Mouse (Mus musculus) WW6 (cell line): ENCODE measurements around the gene Icam5.
A peak's percentile ranks its signal among the peaks of the same experiment; 100 is the strongest.
"Not testable (repeated sequence)": the region's sequence is repeated elsewhere in the genome, so short reads cannot be mapped to it uniquely, and the experiment has no call there.

ENCODE experiments used
- DNase-seq: peaks from one replicate; pipeline ENCODE4 v3.0.0-alpha.2; 2013; ENCODE audit warnings: low read depth, low spot score

Gene Icam5

DNA sequence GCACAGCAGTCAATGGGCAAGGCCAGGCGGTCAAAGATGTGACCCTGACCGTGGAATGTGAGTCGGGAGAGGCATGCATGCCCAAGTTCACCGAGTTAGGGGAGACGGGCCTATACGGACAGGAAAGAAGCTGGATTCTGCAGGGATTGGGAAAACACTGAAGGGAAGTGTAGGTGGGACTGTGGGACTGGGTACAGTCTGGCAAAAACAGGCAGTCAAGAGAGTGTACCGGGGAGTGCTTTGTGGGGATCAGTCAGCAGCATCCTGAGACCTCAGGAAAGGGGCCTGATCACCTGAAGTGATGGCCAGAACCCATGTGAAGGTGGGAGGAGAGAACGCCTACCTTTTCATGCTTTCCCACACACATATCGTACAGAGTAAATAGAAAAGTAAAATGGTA is 3.7 kb downstream of the Icam5 start:
- no peak for DNase-seq

DNA sequence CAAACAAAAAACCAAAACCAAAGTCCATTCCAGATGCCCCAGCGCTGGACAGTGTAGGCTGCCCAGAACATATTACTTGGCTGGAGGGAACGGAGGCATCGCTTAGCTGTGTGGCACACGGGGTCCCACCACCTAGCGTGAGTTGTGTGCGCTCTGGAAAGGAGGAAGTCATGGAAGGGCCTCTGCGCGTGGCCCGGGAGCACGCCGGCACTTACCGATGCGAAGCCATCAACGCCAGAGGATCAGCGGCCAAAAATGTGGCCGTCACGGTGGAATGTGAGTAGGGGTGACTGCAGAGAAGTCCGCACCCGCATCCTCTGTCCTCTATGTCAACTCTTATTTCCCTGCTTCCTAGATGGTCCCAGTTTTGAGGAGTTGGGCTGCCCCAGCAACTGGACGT is 4.3 kb downstream of the Icam5 start:
- DNase-seq = no peak

DNA sequence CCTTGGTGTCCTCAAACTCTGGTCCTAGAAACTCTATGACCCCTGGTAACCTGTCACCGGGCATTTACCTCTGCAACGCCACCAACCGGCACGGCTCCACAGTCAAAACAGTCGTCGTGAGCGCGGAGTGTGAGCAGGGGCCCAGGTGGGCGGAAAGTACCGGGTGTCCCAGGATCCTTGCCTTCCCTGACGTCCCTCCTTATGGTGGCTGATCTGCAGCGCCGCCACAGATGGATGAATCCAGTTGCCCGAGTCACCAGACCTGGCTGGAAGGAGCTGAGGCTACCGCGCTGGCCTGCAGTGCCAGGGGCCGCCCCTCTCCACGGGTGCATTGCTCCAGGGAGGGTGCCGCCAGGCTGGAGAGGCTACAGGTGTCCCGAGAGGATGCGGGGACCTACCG is 4.8 kb downstream of the Icam5 start:
- no peak for DNase-seq

DNA sequence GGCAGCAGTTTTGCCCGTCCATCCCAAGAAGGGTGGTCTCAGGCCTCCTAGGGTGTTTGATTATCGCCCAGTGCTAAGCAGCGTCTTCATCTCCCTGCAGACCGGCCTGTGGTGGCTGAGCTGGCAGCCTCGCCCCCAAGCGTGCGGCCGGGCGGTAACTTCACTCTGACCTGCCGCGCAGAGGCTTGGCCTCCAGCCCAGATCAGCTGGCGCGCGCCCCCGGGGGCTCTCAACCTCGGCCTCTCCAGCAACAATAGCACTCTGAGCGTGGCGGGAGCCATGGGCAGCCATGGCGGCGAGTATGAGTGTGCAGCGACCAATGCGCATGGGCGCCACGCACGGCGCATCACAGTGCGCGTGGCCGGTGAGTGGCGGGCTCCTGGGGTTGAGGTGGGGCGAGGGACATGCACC is 5.6 kb downstream of the Icam5 start:
- no peak for DNase-seq

DNA sequence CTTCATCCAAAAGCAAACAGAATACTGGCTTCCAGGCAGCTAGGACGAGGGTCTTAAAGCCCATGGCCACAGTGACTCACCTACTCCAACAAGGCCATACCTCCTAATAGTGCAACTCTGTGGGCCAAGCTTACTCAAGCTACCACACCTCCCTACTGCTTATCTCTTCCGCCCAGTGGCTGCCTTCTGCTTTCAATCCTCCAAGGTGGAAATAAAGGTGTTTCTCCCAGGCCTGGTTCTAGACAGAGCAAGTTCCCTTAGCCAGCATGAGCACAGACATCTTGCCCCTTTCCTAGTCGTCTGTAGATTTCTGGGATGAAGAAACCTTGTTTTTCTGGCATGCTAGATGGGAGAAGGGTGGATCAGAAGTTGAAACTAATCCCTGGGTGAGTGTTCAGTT is 7.9 kb downstream of the Icam5 start:
- no peak for DNase-seq

DNA sequence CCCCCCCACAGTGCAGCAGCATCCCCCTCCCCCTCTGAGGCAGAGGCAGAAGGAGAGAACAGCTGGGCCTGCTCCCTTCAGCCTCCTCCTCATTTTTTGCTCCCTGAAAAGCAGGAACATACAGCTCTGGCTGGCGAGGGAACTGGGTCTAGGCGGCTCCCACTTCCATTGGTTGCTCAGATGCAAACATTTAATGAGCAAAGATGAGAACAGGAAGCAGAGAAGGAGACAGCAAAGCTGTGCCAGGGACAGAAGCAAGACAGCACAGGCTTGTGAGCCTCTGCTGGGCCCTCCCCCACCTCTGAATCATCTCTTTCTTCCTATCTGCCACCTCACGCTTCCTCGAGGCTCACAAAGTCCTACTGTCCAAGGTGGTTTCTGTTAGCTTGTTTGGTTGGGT is 9.4 kb downstream of the Icam5 start:
- no peak for DNase-seq

DNA sequence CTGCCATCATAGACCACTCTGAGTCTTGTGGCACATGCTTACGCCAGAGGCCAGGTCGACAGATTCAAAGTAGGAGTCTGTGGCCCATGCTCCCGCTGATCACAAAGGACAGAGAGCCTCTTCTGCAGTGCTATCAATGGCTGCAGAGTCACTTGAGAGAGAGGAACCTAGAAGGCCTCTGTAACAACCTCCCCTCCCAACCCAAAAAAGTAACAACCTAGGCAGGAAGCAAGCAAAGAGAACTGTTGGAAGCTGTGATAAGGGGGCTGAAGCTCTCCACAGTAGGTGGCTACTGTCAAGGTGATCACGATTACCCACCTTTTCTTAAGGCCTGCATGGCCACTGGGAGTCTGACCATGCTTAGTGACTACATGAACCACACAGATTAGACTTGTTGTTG is 11.7 kb downstream of the Icam5 start:
- no peak for DNase-seq

DNA sequence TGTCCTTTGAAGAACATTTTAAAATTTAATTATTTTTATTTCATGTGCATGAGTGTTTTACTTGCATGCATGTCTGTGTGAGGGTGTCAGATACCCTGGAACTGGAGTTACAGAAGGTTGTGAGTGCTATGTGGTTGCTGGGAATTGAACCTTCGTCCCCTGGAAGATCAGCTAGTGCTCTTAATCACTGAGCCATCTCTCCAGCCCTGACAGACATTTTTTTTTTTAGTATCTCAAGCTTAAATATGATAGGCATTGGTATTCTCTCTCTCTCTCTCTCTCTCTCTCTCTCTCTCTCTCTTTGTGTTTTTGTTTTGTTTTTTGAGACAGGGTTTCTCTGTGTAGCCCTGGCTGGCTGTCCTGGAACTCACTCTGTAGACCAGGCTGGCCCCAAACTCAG is 12.9 kb downstream of the Icam5 start:
- DNase-seq = not testable (repeated sequence)

DNA sequence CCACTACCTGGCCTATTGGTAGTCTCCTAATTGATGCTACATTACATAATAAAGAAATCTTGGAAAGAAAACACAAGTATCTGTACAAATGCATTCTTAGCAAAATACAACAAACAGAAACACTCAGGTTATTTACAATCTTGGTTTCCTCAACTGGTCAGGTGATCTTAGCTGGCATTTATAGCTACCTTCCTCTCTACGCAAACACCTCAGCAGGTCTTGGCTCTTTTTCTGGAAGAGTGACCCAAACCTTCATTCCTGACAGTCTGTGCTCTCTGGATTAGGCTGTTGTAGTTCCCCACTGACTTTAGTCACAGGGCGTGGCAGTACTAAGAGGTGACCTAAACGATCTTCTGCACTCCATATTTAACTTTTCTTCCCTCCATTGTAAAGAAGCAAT is 13.4 kb downstream of the Icam5 start:
- DNase-seq = no peak

DNA sequence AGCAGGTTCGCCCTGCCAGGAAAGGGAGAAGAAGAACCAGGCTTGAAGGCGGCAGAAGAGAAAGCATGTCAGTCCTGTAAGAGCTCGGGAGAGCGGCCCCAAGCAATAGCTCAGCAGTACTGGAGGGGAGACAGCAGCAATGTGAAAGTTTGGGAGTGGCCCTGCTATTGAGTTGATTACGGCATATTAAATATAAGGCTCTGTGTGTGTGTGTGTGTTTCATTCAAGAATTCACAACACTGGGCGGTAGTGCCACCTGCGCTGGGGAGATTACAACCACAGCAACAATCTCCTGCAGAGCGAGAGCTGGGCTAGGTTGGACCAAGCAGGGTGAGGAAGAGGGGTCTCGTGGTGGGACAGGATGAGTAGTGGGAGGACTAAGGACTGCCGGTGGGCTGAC is 19.7 kb downstream of the Icam5 start:
- no peak for DNase-seq

DNA sequence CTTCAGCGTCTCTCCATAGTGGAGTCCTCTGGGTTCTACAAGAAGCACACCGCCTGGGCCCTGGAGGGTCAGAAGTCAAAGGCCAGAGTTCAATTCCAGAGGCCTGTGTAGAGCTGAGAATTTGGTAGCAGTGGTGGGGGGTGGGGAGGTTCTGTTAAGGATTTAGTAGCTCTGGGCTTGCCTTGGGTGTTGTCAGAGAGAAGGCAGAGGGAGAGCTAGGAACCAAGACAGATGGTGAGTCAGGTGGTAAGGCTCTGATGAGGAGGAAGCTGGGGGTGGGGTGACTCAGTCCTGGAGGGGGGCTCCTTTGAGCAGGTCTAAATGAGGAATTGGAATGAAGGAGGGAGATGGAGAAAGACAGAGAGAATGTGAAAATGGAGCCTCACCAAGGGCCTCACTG is 31.1 kb downstream of the Icam5 start:
- no peak for DNase-seq

DNA sequence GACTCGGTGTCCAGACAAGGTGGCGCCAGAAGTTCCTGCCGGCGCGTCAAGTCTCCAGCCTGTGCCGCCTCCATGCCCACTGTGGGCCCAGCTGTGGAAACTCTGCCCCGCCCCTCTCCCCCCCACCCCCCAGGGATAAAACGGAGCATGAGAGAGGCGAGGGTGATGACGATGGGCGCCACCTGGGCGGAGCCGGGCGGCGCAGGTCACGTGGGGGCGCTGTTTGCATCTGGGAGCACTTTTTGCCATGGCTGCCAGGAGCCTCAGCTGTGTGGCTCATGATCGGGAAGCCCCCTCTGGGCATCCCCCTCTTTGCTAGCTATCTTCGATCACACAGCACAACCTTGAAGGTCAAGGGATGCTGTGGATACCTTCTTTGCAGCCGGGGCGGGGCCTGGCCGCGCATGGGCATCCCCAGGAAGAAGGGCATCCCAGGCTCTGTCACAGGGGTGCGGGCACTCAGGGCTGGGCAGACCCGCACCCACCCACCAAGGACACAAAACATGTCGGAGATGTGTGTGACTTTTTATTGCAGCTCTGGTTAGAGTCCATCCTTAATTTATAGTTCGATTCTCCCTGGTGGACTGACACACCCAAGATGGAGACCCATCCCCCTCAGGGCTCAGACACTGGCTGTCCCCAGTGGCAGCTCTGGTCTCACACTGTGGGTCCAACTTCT is 35.3 kb downstream of the Icam5 start, which contains the start of gene Zglp1:
TSS of gene Zglp1 (minus strand) at position 88 of the 679 bp plus-strand sequence.
- no peak for DNase-seq

DNA sequence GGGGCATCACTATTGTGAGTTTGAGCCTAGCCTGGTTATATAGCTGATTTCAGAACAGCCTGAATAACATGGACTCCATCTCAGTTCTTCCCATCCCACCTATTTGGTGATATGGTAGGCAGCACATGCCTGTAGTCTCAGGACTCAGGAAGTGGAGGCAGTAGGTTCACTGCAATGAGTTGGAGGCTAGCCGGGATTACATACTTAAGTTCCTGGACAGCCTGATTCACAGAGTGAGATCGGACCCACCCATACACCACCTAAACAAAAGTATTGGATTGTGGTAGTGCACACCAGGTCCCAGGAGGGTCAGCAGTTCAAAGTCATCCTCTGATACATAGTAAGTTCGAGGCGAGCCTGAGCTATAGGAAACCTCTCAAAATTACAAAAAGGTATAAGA is 40.8 kb downstream of the Icam5 start:
- DNase-seq = no peak

DNA sequence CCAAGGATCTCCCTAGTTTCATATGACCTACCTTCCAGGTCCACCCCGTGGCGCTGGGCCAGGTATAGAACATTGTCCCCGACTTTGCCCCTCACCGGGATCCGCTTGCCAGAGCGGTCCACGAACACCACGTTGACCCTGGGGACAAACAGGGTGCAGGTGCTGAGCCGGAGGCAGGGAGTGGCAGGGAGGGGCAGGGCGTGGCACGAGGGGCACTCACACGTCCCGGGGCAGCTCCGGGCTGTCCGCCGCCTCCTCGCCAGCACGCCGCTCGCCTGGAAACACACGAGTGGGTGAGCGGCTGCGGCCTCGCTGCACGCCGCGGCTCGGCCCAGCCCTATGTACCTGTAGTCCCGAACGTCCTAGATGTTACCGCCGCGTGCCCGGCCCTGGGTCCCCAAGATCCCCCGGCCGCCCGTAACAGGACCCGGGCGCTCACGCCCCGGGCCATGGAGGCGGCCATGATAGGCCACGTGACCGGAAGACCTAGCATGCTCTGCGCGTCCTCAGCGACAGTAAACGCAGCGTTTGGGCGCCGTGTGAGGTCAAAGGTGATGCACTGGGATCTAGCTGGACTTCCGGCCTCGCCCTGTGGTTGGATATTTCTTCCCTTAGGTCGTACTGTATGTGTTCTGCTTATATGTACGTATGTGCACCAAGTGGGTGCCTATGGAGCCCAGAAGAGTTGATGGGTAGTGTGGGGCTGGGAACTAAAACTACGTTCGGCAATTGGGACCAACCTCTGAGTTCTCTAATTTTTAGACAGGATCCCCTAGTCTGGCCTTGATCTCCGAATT is 41.4 kb downstream of the Icam5 start, which contains the start of the genes Gm49373 and Fdx1l:
TSS of gene Gm49373 (minus strand) at position 53 of the 797 bp plus-strand sequence.
TSS of gene Fdx1l (minus strand) at position 571 of the 797 bp plus-strand sequence.
- DNase-seq = peak; percentile 66

DNA sequence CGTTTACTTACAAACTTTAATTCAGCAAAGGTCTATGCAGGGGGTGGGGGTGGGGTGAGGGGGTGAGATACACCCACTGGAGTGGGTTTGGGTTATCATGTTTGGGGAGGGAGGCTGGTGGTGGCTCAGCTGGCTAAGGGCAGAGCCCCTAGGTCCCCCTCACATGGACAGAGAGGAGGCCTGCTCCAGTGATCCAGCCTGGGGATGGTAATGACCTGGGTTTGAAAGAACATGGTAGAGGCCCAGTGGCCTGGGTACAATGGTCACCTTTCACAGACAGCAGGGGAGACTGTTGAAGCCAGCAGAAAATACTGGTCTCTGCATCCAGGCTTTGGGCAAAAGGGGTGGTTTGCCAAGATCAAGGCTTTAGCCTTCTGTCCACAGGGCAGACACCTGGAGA is 42.3 kb downstream of the Icam5 start:
- DNase-seq = no peak

DNA sequence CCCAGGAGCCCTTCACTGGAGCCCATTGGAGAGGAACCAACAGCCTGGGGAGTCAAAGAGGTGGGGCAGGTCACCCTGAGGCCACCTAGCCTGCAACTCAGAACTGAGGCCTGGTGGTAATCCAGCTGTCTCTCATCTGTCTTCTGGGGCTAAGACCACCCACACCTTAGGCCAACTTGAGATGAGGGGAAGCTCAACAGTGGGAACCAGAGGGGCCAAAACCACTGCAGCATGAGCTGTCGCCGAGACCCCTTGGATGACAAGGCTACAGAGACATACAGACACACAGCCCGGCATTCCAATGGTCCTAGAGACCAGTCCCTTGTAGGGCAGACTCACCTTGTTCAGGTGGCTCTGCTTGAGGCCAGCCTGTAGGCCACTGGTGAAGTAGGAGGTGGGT is 43.8 kb downstream of the Icam5 start:
- no peak for DNase-seq

DNA sequence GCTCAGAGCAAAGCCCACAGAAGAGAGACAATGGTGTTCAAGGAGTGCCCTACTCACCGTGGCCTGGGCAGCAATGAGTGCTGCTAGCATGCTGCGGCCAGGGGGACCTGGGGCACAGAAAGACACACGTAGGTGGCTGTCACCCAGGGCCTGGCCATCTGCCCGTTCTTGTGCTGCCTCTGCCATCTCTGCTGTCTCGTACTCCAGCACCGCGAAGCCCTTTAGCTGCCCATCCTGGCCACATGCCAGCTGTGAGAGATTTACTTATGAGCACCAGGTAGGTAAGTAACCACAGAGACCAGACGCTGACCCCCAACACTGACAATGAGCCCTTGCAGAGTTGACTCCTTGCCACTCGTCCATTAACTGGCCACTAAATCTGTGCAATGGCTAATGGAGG is 49.3 kb downstream of the Icam5 start:
- no peak for DNase-seq

DNA sequence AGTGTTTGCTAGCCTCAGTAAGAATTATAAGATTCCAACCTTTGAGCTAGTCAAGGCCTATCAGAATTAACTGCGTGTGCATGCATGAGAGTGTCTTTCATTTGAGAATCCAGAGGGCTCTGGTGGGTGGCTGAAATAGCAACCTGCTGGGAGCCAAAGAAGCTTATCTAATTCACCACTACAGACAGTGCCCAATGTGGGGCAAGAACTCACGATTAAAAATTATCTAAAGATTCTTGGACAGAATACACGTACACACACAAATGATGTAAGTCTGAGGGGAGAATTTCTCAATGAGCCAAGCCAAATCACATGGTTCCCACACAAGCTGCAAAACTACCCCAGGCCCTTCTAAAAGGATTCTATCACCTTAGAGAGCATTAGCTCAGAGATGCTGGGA is 51.5 kb downstream of the Icam5 start:
- no peak for DNase-seq
